Mouse (Mus musculus): ENCODE results near the gene Sema3a.

DNA sequence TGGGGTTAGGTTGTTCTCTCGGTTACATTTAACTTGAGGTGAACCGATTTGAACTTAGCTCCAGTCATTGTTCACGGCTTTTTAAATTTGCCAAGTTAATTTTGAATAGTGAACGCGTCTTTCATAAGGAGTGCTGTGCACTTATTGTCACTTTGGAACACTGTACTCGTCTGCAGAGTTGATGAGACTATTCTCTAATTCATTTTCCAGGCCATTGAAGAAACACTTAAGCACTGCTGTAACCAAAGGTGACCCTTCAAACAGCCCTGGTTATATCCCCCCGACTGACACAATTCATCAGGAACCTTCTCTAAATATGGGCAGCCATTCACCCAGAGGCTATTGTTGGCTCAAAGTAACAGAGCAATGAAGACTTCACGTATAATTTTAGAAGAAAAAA, 8.0 kb upstream of the Sema3a start:
- TF ChIP-seq CTCF (IDR thresholded peaks at IDR 0.05; ENCODE audit: borderline replicate concordance, insufficient read depth, low read length), result no peak
- TF ChIP-seq POLR2A (IDR thresholded peaks at IDR 0.05; ENCODE audit: low read depth, low read length), result no peak
